Mouse (Mus musculus) liver, embryonic 14.5 days (tissue): ENCODE results near the gene Eif2b2. TPM values are rescaled to one million over a fixed set of nuclear protein-coding genes. Genes with fewer than 3 reads are reported as not detected.

Experiments
- ATAC-seq: fragments of 200-750 bp; cut with Nextera tagmentation; 2 replicates; pipeline ENCODE4 v1.8.0; 2017; ENCODE audit warnings: moderate number of reproducible peaks, mild to moderate bottlenecking, moderate library complexity; ENCODE audit not compliant: insufficient read depth
- DNase-seq, 3 experiments: peaks; one replicate each; pipeline ENCODE4 v3.0.0-alpha.2; 2012 to 2013; ENCODE audit warnings: low read depth in 3 of 3, low spot score in 3 of 3
- H3K27ac ChIP-seq: fragments of 300-500 bp; sonication (generic); 2 replicates; pipeline ENCODE4 v1.5.1; 2014; ENCODE audit warnings: moderate library complexity, mild to moderate bottlenecking, control low read depth, inconsistent platforms
- H3K27me3 ChIP-seq: fragments of 300-500 bp; sonication (generic); 2 replicates; pipeline ENCODE4 v1.6.1; 2014; ENCODE audit warnings: mild to moderate bottlenecking, low read length, moderate library complexity; ENCODE audit not compliant: control insufficient read depth, insufficient read depth
- H3K36me3 ChIP-seq: fragments of 300-500 bp; sonication (generic); replicated peaks from 2 replicates; pipeline ENCODE4 v1.6.1; 2014; ENCODE audit warnings: low read depth; ENCODE audit not compliant: control insufficient read depth, insufficient read depth
- H3K4me1 ChIP-seq, 2 experiments: fragments of 200-500 bp in 1 of 2; fragments of 300-500 bp in 1 of 2; sonication (generic) in 1 of 2; replicated peaks; 2 replicates each; pipeline ENCODE4 v1.6.1; 2012 to 2014; ENCODE audit warnings: antibody characterized with exemption in 1 of 2, inconsistent platforms in 1 of 2, low read length in 1 of 2; ENCODE audit not compliant: control insufficient read depth in 2 of 2, insufficient read depth in 2 of 2
- H3K4me2 ChIP-seq: fragments of 300-500 bp; sonication (generic); 2 replicates; pipeline ENCODE4 v1.6.1; 2014; ENCODE audit warnings: low read depth, mild to moderate bottlenecking, control low read depth, moderate library complexity
- H3K4me3 ChIP-seq, 2 experiments: fragments of 200-500 bp in 1 of 2; fragments of 300-500 bp in 1 of 2; sonication (generic) in 1 of 2; 2 replicates each; pipeline ENCODE4 v1.5.1; 2012 to 2014; ENCODE audit warnings: low read depth in 2 of 2, low read length in 2 of 2, mild to moderate bottlenecking in 2 of 2, control low read depth in 1 of 2, inconsistent platforms in 1 of 2, moderate library complexity in 1 of 2; ENCODE audit not compliant: insufficient read depth in 1 of 2
- H3K9ac ChIP-seq: fragments of 300-500 bp; sonication (generic); replicated peaks from 2 replicates; pipeline ENCODE4 v1.6.1; 2014; ENCODE audit warnings: mild to moderate bottlenecking, control low read depth, moderate library complexity
- H3K9me3 ChIP-seq: fragments of 300-500 bp; sonication (generic); 2 replicates; pipeline ENCODE4 v1.6.1; 2016; ENCODE audit warnings: low read length, mixed read lengths; ENCODE audit not compliant: control insufficient read depth
- CTCF ChIP-seq: IDR thresholded peaks from 2 replicates; pipeline ENCODE4 v1.5.1; 2016; ENCODE audit warnings: antibody characterized with exemption, low read depth, control low read depth
- EP300 ChIP-seq: IDR thresholded peaks from 2 replicates; pipeline ENCODE4 v1.6.1; 2016; ENCODE audit warnings: antibody characterized with exemption, low read depth
- WGBS: fragments of 180-500 bp; shearing (Covaris S2); extraction: QIAGEN DNeasy Blood & Tissue Kit; methylation state at CpG from one replicate; pipeline ENCODE4 v1.1.7; 2014; ENCODE audit not compliant: insufficient replicate concordance; 5-methylcytosine and 5-hydroxymethylcytosine counted together
- polyA plus RNA-seq, 2 experiments: library from polyadenylated mRNA; depleted of rRNA in 1 of 2; stranded (reverse) in 1 of 2; unstranded in 1 of 2; fragments of >200 nt; fragmentation: Nextera tagmentation in 1 of 2; extraction: Ambion mirVana in 1 of 2; gene quantifications; 2 replicates each; pipeline versions ENCODE4 v1.2.1 to v1.2.3; 2012 to 2014

The Eif2b2 gene
- polyA plus RNA-seq, 2 experiments: 39.9 to 47.8 TPM

DNA sequence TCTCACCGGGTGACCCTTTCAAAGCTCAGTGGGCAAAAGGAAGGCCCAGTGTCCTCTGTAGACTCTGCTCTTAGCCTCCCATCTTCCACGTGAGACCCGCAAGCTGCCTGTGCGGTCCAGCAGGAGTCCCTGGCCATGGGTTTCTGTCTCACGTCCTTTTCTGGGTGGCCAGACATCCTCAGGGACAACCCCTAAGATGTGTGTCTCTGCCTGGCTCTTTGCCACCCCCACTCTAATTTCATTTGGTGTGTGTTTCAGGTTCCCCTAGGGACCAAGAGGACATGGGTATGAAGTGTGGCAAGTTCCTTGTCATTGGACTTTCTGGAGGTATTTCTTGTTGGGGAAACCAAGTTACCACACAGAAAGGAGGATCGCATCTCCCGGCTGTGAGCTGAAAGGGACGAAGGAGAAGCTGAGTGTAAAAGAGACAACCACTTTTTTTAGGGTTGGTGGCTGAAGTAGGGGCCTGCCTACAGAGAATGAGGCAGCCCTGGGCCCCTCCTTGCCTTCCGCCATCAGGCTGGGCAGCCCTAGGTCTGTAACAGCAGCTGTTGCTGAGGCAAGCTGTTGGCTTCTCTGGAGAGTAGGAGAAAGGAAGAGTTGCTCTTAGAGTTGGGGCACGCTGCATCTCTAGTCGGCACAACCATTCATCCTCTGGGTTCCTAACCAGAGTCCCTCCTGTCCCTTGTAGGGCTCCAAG lies 25.2 kb upstream of the Eif2b2 start:
- H3K9ac ChIP-seq: no peak overlapping the region
- H3K4me2 ChIP-seq: no peak overlapping the region
- TF ChIP-seq CTCF (no peak), EP300 (no peak)
- no peaks in the 10 kb centered on the region for H3K9me3 ChIP-seq
- no peak overlapping the region for H3K27ac ChIP-seq
- 72% methylated on average over 11 of the region's 11 CpGs for WGBS
- H3K4me1 ChIP-seq: no peaks in the 10 kb centered on the region
- H3K27me3 ChIP-seq: no peaks in the 10 kb centered on the region
- no peak for DNase-seq
- no peaks in the 10 kb centered on the region for H3K36me3 ChIP-seq
- ATAC-seq: no peak
- H3K4me3 ChIP-seq: no peak overlapping the region

DNA sequence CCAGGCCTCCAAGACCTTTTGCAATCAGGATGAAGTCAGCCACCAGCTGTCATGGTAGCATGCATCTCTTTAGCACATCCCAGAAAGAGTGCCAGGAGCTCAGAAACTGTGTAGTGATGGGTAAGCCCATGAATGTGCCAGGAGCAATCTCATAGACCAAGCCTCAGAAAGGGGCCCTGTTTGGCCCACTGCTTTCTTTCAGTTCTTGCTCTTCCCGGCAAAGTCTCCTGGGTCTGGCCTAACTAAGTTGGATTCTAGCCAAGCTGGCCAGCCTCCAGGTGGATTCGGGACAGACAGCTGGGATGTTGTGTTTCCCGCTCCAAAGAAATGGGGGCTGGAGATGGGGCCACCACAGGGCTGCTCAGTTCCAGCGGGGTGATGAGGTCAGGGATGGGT lies 24.7 kb upstream of the Eif2b2 start:
- Histone ChIP-seq H3K27me3 (no peaks in the 10 kb centered on the region), H3K4me1 (no peaks in the 10 kb centered on the region), H3K27ac (no peak overlapping the region), H3K36me3 (no peaks in the 10 kb centered on the region), H3K4me2 (no peak overlapping the region), H3K9ac (no peak overlapping the region), H3K4me3 (no peak overlapping the region), H3K9me3 (no peaks in the 10 kb centered on the region)
- no peak for TF ChIP-seq CTCF
- TF ChIP-seq EP300: no peak
- WGBS: 64% methylated on average over 4 of the region's 4 CpGs
- DNase-seq: no peak
- ATAC-seq: no peak

DNA sequence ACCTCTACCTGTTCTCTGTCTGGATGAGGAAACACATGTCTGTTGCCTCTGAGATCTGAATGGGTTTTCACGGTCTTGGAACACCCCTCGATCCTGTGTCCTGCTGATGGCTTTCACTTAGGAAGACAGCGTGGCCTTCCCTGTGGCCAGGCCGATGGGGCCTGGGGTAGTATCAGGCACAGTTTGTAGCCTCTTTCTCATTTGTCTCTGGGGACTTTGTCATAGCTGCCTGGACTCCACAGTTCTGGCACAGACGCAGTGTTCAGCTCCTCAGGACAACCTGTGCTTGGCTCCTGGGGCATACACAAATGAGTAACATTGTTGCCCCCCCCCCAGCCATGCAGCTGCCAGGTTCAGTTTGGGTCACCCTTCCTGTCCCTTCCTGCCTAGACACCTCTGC lies 24.2 kb upstream of the Eif2b2 start:
- no peak for DNase-seq

DNA sequence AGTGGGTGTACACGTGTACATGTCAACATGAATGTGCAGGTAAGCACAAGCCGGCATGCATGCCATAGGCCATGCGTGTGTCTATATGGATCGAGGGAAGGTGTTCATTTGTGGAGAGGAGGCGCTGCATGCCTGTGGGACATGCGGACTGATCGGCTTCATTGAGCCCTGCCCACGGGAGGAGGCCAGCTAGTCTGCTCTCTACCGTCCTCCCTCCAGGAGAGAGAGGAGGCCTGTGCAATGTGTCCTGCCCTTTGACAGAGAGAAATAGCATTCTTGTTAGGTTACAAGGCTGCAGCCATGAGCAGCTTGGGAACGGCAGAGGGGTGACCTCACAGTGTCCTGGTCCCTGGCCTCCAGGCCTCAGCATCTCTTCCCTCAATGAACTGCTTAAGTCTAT lies 23.1 kb upstream of the Eif2b2 start:
- WGBS: 77% methylated on average over 10 of the region's 10 CpGs
- no peak for DNase-seq
- no peak for ATAC-seq
- Histone ChIP-seq H3K9ac (no peak overlapping the region), H3K9me3 (no peaks in the 10 kb centered on the region), H3K27ac (no peak overlapping the region), H3K4me1 (no peaks in the 10 kb centered on the region), H3K4me2 (no peak overlapping the region), H3K36me3 (no peaks in the 10 kb centered on the region), H3K27me3 (no peaks in the 10 kb centered on the region), H3K4me3 (no peak overlapping the region)
- TF ChIP-seq EP300 (no peak), CTCF (no peak)

More for the DNA sequence above, 24.2 kb upstream of the Eif2b2 start:
- no peaks in the 10 kb centered on the region for H3K9me3 ChIP-seq
- TF ChIP-seq CTCF: no peak
- no peak for TF ChIP-seq EP300
- no peaks in the 10 kb centered on the region for H3K4me1 ChIP-seq
- no peak for ATAC-seq
- H3K27me3 ChIP-seq: no peaks in the 10 kb centered on the region
- H3K4me3 ChIP-seq: no peak overlapping the region
- H3K4me2 ChIP-seq: no peak overlapping the region
- no peaks in the 10 kb centered on the region for H3K36me3 ChIP-seq
- no peak overlapping the region for H3K9ac ChIP-seq
- H3K27ac ChIP-seq: no peak overlapping the region
- WGBS: 64% methylated on average over 5 of the region's 5 CpGs

DNA sequence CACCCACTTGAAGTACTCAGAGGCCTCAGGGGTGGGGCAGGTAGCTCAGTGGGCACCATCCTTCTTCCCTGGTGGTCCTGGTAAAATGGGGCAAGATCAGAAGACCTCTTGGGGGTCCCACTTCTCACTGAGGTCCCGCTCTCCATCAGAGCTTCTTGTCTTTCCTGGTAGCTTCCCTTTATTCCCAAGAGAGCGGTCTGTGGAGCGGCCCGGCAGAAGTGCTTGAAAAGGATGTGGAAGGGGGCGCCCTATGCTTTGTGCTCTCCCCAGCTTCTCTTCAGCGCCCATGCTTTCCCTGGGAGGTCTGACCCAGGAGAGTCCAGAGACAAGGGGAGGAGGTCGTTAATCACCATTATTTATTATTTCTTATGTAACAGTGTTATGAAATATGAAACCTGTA lies 21.9 kb upstream of the Eif2b2 start:
- Histone ChIP-seq H3K4me2 (no peak overlapping the region), H3K4me1 (no peaks in the 10 kb centered on the region), H3K27ac (no peak overlapping the region), H3K9ac (no peak overlapping the region), H3K4me3 (no peak overlapping the region), H3K36me3 (no peaks in the 10 kb centered on the region), H3K27me3 (no peaks in the 10 kb centered on the region), H3K9me3 (no peaks in the 10 kb centered on the region)
- TF ChIP-seq EP300: no peak
- no peak for TF ChIP-seq CTCF
- no peak for ATAC-seq
- 71% methylated on average over 7 of the region's 7 CpGs for WGBS
- DNase-seq: no peak
